Mouse (Mus musculus): ENCODE measurements around the gene Vnn3. TPM values are rescaled to one million over a fixed set of nuclear protein-coding genes. Genes with fewer than 3 reads are reported as not detected.

Vnn3 gene
- polyA plus RNA-seq (2016; fragmentation: Nextera tagmentation; extraction: Ambion mirVana), result 0.07 TPM in 1 of 2 replicates, not detected in the other

GRCm38 (mm10) chr10:23851228-23851912 is at the start of gene Vnn3:
Gene Vnn3, plus strand, starts transcription at chr10:23851462.
- Histone ChIP-seq H3K9me3 (replicated peaks) (no peaks in the 10 kb centered on the region), H3K4me1 (no peaks in the 10 kb centered on the region), H3K9ac (no peak within 1 kb of the TSS), H3K4me3 (no peak within 1 kb of the TSS), H3K36me3 (no peaks in the 10 kb centered on the region), H3K4me2 (no peak within 1 kb of the TSS), H3K27me3 (replicated peaks) (no peaks in the 10 kb centered on the region), H3K27ac (no peak within 1 kb of the TSS)
- WGBS (ENCODE audit: insufficient replicate concordance), result 75% methylated on average over 4 of the region's 4 CpGs
- no peak for ATAC-seq

GRCm38 (mm10) chr10:23802911-23803310 is 48.4 kb upstream of the Vnn3 start:
- 40% methylated on average over 3 of the region's 3 CpGs for whole genome bisulfite sequencing (ENCODE audit: insufficient replicate concordance)
- no peak for ATAC-seq
- Histone ChIP-seq H3K27ac (no peak overlapping the region), H3K9me3 (replicated peaks) (no peaks in the 10 kb centered on the region), H3K9ac (no peak overlapping the region), H3K36me3 (peaks cover 6% of the 10 kb centered on the region; the same call in 1 of the 2 replicates), H3K4me1 (peaks cover 4% of the 10 kb centered on the region; the same call in 1 of the 2 replicates), H3K4me2 (no peak overlapping the region), H3K4me3 (no peak overlapping the region), H3K27me3 (replicated peaks) (no peaks in the 10 kb centered on the region)

GRCm38 (mm10) chr10:23804665-23805064 is 46.6 kb upstream of the Vnn3 start:
- Histone ChIP-seq H3K27ac (no peak overlapping the region), H3K27me3 (replicated peaks) (no peaks in the 10 kb centered on the region), H3K9me3 (replicated peaks) (no peaks in the 10 kb centered on the region), H3K9ac (no peak overlapping the region), H3K36me3 (peaks cover 6% of the 10 kb centered on the region; the same call in 1 of the 2 replicates), H3K4me1 (no peaks in the 10 kb centered on the region), H3K4me2 (no peak overlapping the region), H3K4me3 (no peak overlapping the region)
- 64% methylated on average over 3 of the region's 3 CpGs for WGBS (ENCODE audit: insufficient replicate concordance)
- no peak for ATAC-seq

- no peak overlapping the region for H3K9ac ChIP-seq
- H3K27me3 ChIP-seq (replicated peaks), result no peaks in the 10 kb centered on the region
- WGBS (ENCODE audit: insufficient replicate concordance), result 60% methylated on average over 4 of the region's 4 CpGs
- H3K4me3 ChIP-seq, result no peak overlapping the region
- no peaks in the 10 kb centered on the region for H3K9me3 ChIP-seq (replicated peaks)
- no peak overlapping the region for H3K4me2 ChIP-seq
- no peak overlapping the region for H3K27ac ChIP-seq
- ATAC-seq, result no peak
- peaks cover 6% of the 10 kb centered on the region; the same call in 1 of the 2 replicates for H3K36me3 ChIP-seq
- H3K4me1 ChIP-seq, result no peaks in the 10 kb centered on the region
These were observed 45.1 kb upstream of the Vnn3 start for GRCm38 (mm10) chr10:23806201-23806600.

DNA sequence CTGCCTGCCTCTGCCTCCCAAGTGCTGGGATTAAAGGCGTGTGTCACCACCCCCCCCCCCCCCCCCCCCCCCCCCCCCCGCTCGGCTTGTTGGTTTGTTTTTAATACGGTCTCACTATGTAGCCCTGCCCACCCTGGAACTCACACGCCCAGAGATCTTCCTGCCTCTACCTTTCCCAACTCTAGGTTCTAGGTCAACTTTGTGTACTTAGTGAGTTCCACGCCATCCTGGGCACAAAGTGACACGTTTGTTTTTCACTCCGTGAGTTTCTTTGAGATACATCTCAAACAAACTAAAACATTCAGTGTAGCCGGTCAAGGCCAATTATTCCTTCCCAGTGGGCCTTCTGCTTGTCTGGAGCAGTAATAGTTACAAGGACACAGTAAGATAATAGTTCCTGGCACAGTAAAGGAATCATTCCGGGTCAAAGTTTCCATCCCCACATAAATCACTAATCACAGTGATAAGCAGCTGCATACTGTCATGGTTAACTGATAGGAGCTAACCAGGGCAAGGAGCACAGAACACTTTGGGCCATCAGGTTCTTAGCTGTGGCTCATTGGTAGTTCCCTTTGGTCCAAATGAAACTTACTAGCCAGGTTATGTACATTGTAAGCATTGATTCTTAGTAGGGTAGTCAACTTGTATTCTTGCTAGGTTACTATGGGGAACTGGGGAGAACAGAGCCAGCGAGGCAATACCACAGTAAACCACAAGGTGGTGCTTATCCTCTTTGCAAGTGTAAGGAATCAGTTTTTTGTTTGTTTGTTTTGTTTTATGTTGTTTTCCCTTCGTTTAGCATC is 39.4 kb upstream of the Vnn3 start:
- Histone ChIP-seq H3K4me2 (no peak overlapping the region), H3K36me3 (no peaks in the 10 kb centered on the region), H3K9me3 (replicated peaks) (no peaks in the 10 kb centered on the region), H3K4me1 (no peaks in the 10 kb centered on the region), H3K27ac (no peak overlapping the region), H3K4me3 (no peak overlapping the region), H3K27me3 (replicated peaks) (no peaks in the 10 kb centered on the region), H3K9ac (no peak overlapping the region)
- ATAC-seq, result no peak
- WGBS (ENCODE audit: insufficient replicate concordance), result 50% methylated on average over 8 of the region's 12 CpGs

- Histone ChIP-seq H3K4me3 (no peak overlapping the region), H3K4me1 (no peaks in the 10 kb centered on the region), H3K9me3 (replicated peaks) (no peaks in the 10 kb centered on the region), H3K27ac (no peak overlapping the region), H3K4me2 (no peak overlapping the region), H3K36me3 (no peaks in the 10 kb centered on the region), H3K27me3 (replicated peaks) (no peaks in the 10 kb centered on the region), H3K9ac (no peak overlapping the region)
- no peak for ATAC-seq
These were observed 38.9 kb upstream of the Vnn3 start for GRCm38 (mm10) chr10:23812438-23812759.

- no peaks in the 10 kb centered on the region for H3K4me1 ChIP-seq
- no peak overlapping the region for H3K9ac ChIP-seq
- H3K9me3 ChIP-seq (replicated peaks), result no peaks in the 10 kb centered on the region
- no peaks in the 10 kb centered on the region for H3K36me3 ChIP-seq
- H3K4me2 ChIP-seq, result no peak overlapping the region
- no peak overlapping the region for H3K4me3 ChIP-seq
- H3K27me3 ChIP-seq (replicated peaks), result no peaks in the 10 kb centered on the region
- H3K27ac ChIP-seq, result no peak overlapping the region
- WGBS (ENCODE audit: insufficient replicate concordance), result 49% methylated on average over 11 of the region's 11 CpGs
- ATAC-seq, result no peak
These were observed 38.2 kb upstream of the Vnn3 start for GRCm38 (mm10) chr10:23812852-23813766.

- Histone ChIP-seq H3K4me1 (no peaks in the 10 kb centered on the region), H3K4me2 (no peak overlapping the region), H3K4me3 (no peak overlapping the region), H3K27me3 (replicated peaks) (no peaks in the 10 kb centered on the region), H3K9ac (no peak overlapping the region), H3K27ac (no peak overlapping the region), H3K36me3 (no peaks in the 10 kb centered on the region), H3K9me3 (replicated peaks) (no peaks in the 10 kb centered on the region)
- WGBS (ENCODE audit: insufficient replicate concordance), result 50% methylated on average over 1 of the region's 1 CpGs
- ATAC-seq, result no peak
These were observed 36.1 kb upstream of the Vnn3 start for GRCm38 (mm10) chr10:23815168-23815567.

GRCm38 (mm10) chr10:23816241-23816640 is 35.0 kb upstream of the Vnn3 start:
- Histone ChIP-seq H3K9me3 (replicated peaks) (no peaks in the 10 kb centered on the region), H3K27me3 (replicated peaks) (no peaks in the 10 kb centered on the region), H3K36me3 (no peaks in the 10 kb centered on the region), H3K4me1 (no peaks in the 10 kb centered on the region), H3K9ac (no peak overlapping the region), H3K4me3 (no peak overlapping the region), H3K27ac (no peak overlapping the region), H3K4me2 (no peak overlapping the region)
- 73% methylated on average over 7 of the region's 7 CpGs for WGBS (ENCODE audit: insufficient replicate concordance)
- no peak for ATAC-seq

DNA sequence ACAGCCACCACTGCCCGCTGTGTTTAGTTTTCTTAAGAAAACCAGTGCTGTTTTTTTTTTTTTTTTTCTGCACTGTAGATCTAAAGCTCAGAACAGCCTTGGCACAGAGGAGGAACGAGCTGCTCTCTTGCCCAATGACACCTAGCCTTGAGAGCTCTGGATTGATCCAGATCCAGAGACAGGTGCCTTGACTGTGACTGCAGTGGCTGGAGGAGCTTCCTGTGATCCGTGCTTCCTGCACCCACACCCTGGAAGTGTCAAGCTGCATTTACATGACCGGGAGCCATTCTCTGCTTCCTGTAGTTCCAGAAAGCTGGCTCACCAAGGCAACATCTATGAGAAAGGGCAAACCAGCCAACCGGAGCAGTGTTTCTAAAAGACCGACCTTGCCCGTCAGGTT is 24.7 kb upstream of the Vnn3 start:
- 65% methylated on average over 7 of the region's 7 CpGs for WGBS (ENCODE audit: insufficient replicate concordance)
- Histone ChIP-seq H3K36me3 (peaks cover 16% of the 10 kb centered on the region), H3K4me2 (no peak overlapping the region), H3K27me3 (replicated peaks) (no peaks in the 10 kb centered on the region), H3K27ac (no peak overlapping the region), H3K9ac (no peak overlapping the region), H3K4me1 (no peaks in the 10 kb centered on the region), H3K9me3 (replicated peaks) (no peaks in the 10 kb centered on the region), H3K4me3 (no peak overlapping the region)
- ATAC-seq, result no peak

- no peaks in the 10 kb centered on the region for H3K4me1 ChIP-seq
- H3K4me3 ChIP-seq, result no peak overlapping the region
- no peaks in the 10 kb centered on the region for H3K9me3 ChIP-seq (replicated peaks)
- no peak overlapping the region for H3K27ac ChIP-seq
- H3K27me3 ChIP-seq (replicated peaks), result no peaks in the 10 kb centered on the region
- no peak for ATAC-seq
- WGBS (ENCODE audit: insufficient replicate concordance), result 52% methylated on average over 9 of the region's 9 CpGs
- no peak overlapping the region for H3K9ac ChIP-seq
- no peaks in the 10 kb centered on the region for H3K36me3 ChIP-seq
- H3K4me2 ChIP-seq, result no peak overlapping the region
These were observed 15.0 kb upstream of the Vnn3 start for GRCm38 (mm10) chr10:23836003-23836964.
